Mouse (Mus musculus): ENCODE data around the gene Dnah8.

GRCm38 (mm10) chr17:30602175-30602574, 22.0 kb upstream of the Dnah8 start:
- no peak for TF ChIP-seq GATA1 (IDR thresholded peaks at IDR 0.05; ENCODE audit: borderline replicate concordance, low read length)
- no peak for TF ChIP-seq FLI1 (IDR thresholded peaks at IDR 0.05; ENCODE audit: low read length)

Measured in megakaryocyte, embryonic 14.5 days (primary cell).